ENCODE assay signal across 8 mouse cellular contexts in the genomic region with DNA sequence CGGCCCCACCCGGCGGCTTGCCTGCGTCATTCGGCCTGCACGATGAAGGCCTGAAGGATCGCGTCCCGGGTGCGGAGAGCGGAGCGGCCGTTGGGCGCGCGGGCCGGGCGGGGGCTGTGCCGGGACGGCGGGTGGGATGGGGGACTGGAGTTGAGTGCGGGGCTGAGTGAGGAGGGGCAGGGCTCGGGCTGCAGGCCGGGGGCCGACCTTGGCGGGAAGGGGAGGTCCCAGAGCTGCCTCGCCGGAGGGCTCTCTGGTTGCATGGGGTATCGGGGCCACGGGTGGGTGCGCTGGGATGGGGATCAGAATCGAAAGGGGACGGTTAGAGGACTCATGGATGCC. TPM values are rescaled to one million over a fixed set of nuclear protein-coding genes. Genes with fewer than 3 reads are reported as not detected.
DNase-seq lines count a peak whose midpoint lies in the region; ATAC-seq and TF ChIP-seq lines count a peak whose summit lies in the region.

No protein-coding gene starts in this region.

- peak; percentile 25 for ATAC-seq in limb, embryonic 15.5 days (ENCODE audit: insufficient number of reproducible peaks, low FRiP score, low TSS enrichment, low read depth)
- ATAC-seq in stomach, postnatal 0 days (ENCODE audit: low FRiP score, low TSS enrichment), result no peak
- ATAC-seq in megakaryocyte progenitor cell, adult 5-6 weeks (replicated peaks; ENCODE audit: poor library complexity), result no peak

- under 1% methylated on average over 33 of the region's 33 CpGs for WGBS in heart, adult 2 months
- 1% methylated on average over 33 of the region's 33 CpGs for WGBS in thymus, adult 2 months
- WGBS in limb, embryonic 15.5 days, result under 1% methylated on average over 31 of the region's 33 CpGs
- under 1% methylated on average over 32 of the region's 33 CpGs for WGBS in stomach, postnatal 0 days

- peaks cover 8% of the 10 kb centered on the region for H3K79me2 ChIP-seq in heart, adult 2 months (replicated peaks; ENCODE audit: control insufficient read depth, insufficient read depth, low read length)

- intact Hi-C loops in heart, adult 2 months (cut with DNase I), result loop anchor here (5.0 kb wide), 2 partner anchors 170 to 190 kb away; no protein-coding TSS in a partner anchor

- no peak for TF ChIP-seq POLR2A in heart, adult 2 months (IDR thresholded peaks at IDR 0.05; ENCODE audit: insufficient read depth, low read depth, low read length)
- TF ChIP-seq POLR2A in thymus, adult 2 months (IDR thresholded peaks at IDR 0.05; ENCODE audit: control insufficient read depth, extremely low read depth, insufficient read depth, low read length, poor library complexity), result no peak

- H3K9ac ChIP-seq in heart, adult 2 months (ENCODE audit: low read depth, low read length), result peak overlapping the region; percentile 91
- peak overlapping the region; percentile 90 for H3K9ac ChIP-seq in limb, embryonic 15.5 days
- H3K9ac ChIP-seq in stomach, postnatal 0 days (ENCODE audit: low read length), result peak overlapping the region; percentile 95

- no peaks in the 10 kb centered on the region; the same call in 1 of the 2 replicates for H3K36me3 ChIP-seq in heart, adult 2 months (ENCODE audit: control insufficient read depth, insufficient read depth, low read length)
- H3K36me3 ChIP-seq in thymus, adult 2 months (ENCODE audit: control insufficient read depth, insufficient read depth, low read length), result peaks cover 29% of the 10 kb centered on the region
- peaks cover 33% of the 10 kb centered on the region for H3K36me3 ChIP-seq in limb, embryonic 15.5 days
- H3K36me3 ChIP-seq in stomach, postnatal 0 days (ENCODE audit: control insufficient read depth, insufficient read depth, low read length), result peaks cover 28% of the 10 kb centered on the region

- H3K4me1 ChIP-seq in heart, adult 2 months (ENCODE audit: control insufficient read depth, insufficient read depth, low read length), result peaks cover 4% of the 10 kb centered on the region; the same call in 1 of the 2 replicates
- peaks cover 16% of the 10 kb centered on the region for H3K4me1 ChIP-seq in thymus, adult 2 months (replicated peaks; ENCODE audit: control insufficient read depth, insufficient read depth, low read length)
- peaks cover 44% of the 10 kb centered on the region for H3K4me1 ChIP-seq in limb, embryonic 15.5 days
- no peaks in the 10 kb centered on the region for H3K4me1 ChIP-seq in stomach, postnatal 0 days (replicated peaks; ENCODE audit: control insufficient read depth, insufficient read depth)

- H3K27ac ChIP-seq in heart, adult 2 months, result peak overlapping the region; percentile 92
- no peak overlapping the region; the same call in 1 of the 2 replicates for H3K27ac ChIP-seq in thymus, adult 2 months (ENCODE audit: control insufficient read depth, insufficient read depth, low read length)
- peak overlapping the region; percentile 95 for H3K27ac ChIP-seq in limb, embryonic 15.5 days
- peak overlapping the region; percentile 94 for H3K27ac ChIP-seq in stomach, postnatal 0 days (replicated peaks)

- no peak for DNase-seq in heart, adult 2 months
- DNase-seq in heart, adult 11 months, result no peak
- no peak for DNase-seq in thymus, adult 2 months
- DNase-seq in thymus, adult 18-20 months, result no peak
- no peak for DNase-seq in stomach, postnatal 0 days (ENCODE audit: low spot score)
- DNase-seq in adrenal gland, postnatal 4 days (ENCODE audit: low spot score in 2 of 2), result no peak

- TF ChIP-seq EP300 in heart, adult 2 months (IDR thresholded peaks at IDR 0.05; ENCODE audit: insufficient read depth, low read depth, low read length), result no peak
- TF ChIP-seq EP300 in stomach, postnatal 0 days (optimal IDR thresholded peaks at IDR 0.05), result no peak

- H3K27me3 ChIP-seq in heart, adult 2 months (ENCODE audit: control insufficient read depth, insufficient read depth, low read length), result no peaks in the 10 kb centered on the region
- no peaks in the 10 kb centered on the region for H3K27me3 ChIP-seq in thymus, adult 2 months (ENCODE audit: control insufficient read depth, insufficient read depth, low read length)
- H3K27me3 ChIP-seq in limb, embryonic 15.5 days, result no peaks in the 10 kb centered on the region
- no peaks in the 10 kb centered on the region for H3K27me3 ChIP-seq in stomach, postnatal 0 days (ENCODE audit: control insufficient read depth, insufficient read depth, low read length)

- peak overlapping the region; percentile 59 for H3K4me2 ChIP-seq in limb, embryonic 15.5 days
- peak overlapping the region; percentile 72 for H3K4me2 ChIP-seq in stomach, postnatal 0 days (replicated peaks; ENCODE audit: low read depth)

- no peaks in the 10 kb centered on the region for H3K9me3 ChIP-seq in limb, embryonic 15.5 days
- H3K9me3 ChIP-seq in stomach, postnatal 0 days (ENCODE audit: control insufficient read depth, low read length), result no peaks in the 10 kb centered on the region

- H3K4me3 ChIP-seq in heart, adult 2 months, result peak overlapping the region; percentile 91
- peak overlapping the region; percentile 84 for H3K4me3 ChIP-seq in thymus, adult 2 months (ENCODE audit: control insufficient read depth, insufficient read depth, low read length)
- peak overlapping the region; percentile 96 for H3K4me3 ChIP-seq in limb, embryonic 15.5 days
- H3K4me3 ChIP-seq in stomach, postnatal 0 days (ENCODE audit: low read depth, low read length), result peak overlapping the region; percentile 91

- no peak for TF ChIP-seq CTCF in heart, adult 2 months (IDR thresholded peaks at IDR 0.05)
- no peak for TF ChIP-seq CTCF in thymus, adult 2 months (IDR thresholded peaks at IDR 0.05; ENCODE audit: borderline replicate concordance, control insufficient read depth, extremely low read depth, insufficient read depth, low read length, poor library complexity)
- TF ChIP-seq CTCF in stomach, postnatal 0 days (IDR thresholded peaks at IDR 0.05; ENCODE audit: low read depth), result no peak

RNA-seq across cellular contexts. Expression of gene Zfp574, which starts 5.0 kb away (rescaled TPM):
- 10 to 100 TPM in 1 of 2 experiments, 1 to 10 TPM in 1; 9.2 to 10.3 TPM for total RNA-seq in heart, adult 2 months (2021)
- polyA plus RNA-seq in heart, adult 2 months (2012; rRNA removed), result 11.8 and 12.6 TPM in 2 replicates
- polyA plus RNA-seq in thymus, adult 2 months (2012; rRNA removed), result 65.0 and 68.8 TPM in 2 replicates
- 28.8 and 29.5 TPM in 2 replicates for polyA plus RNA-seq in limb, embryonic 15.5 days (2015; fragmentation: Nextera tagmentation; extraction: Ambion mirVana)
- polyA plus RNA-seq in stomach, postnatal 0 days (2015; fragmentation: Nextera tagmentation; extraction: Ambion mirVana), result 12.1 and 12.9 TPM in 2 replicates
- 6.2 and 7.6 TPM in 2 replicates for total RNA-seq in megakaryocyte progenitor cell, adult 5-6 weeks (2015)
- 4.5 and 4.8 TPM in 2 replicates for total RNA-seq in megakaryocyte progenitor cell, adult 5-6 weeks (2017)
- 10 to 100 TPM; 22.3 to 24.4 TPM for total RNA-seq in adrenal gland, postnatal 4 days (2021)

RNA-seq across cellular contexts. Expression of gene Grik5, which starts 5.2 kb away (rescaled TPM):
- total RNA-seq in heart, adult 2 months (2021), result 1 to 10 TPM; 4.5 to 4.6 TPM
- polyA plus RNA-seq in heart, adult 2 months (2012; rRNA removed), result 10.3 and 12.1 TPM in 2 replicates
- 19.1 and 23.0 TPM in 2 replicates for polyA plus RNA-seq in thymus, adult 2 months (2012; rRNA removed)
- polyA plus RNA-seq in limb, embryonic 15.5 days (2015; fragmentation: Nextera tagmentation; extraction: Ambion mirVana), result 4.2 and 5.7 TPM in 2 replicates
- 1.7 and 2.2 TPM in 2 replicates for polyA plus RNA-seq in stomach, postnatal 0 days (2015; fragmentation: Nextera tagmentation; extraction: Ambion mirVana)
- total RNA-seq in megakaryocyte progenitor cell, adult 5-6 weeks (2015), result 3.1 and 5.6 TPM in 2 replicates
- total RNA-seq in megakaryocyte progenitor cell, adult 5-6 weeks (2017), result 3.4 and 3.9 TPM in 2 replicates
- 10 to 100 TPM; 38.1 to 45.1 TPM for total RNA-seq in adrenal gland, postnatal 4 days (2021)
